Mouse (Mus musculus) brain, embryonic 18.5 days (tissue): ENCODE results near the gene Ppm1g.

ENCODE experiments used
- DNase-seq: peaks from one replicate; pipeline ENCODE4 v3.0.0-alpha.2; 2012; ENCODE audit warnings: low read depth, low spot score

Ppm1g gene

DNA sequence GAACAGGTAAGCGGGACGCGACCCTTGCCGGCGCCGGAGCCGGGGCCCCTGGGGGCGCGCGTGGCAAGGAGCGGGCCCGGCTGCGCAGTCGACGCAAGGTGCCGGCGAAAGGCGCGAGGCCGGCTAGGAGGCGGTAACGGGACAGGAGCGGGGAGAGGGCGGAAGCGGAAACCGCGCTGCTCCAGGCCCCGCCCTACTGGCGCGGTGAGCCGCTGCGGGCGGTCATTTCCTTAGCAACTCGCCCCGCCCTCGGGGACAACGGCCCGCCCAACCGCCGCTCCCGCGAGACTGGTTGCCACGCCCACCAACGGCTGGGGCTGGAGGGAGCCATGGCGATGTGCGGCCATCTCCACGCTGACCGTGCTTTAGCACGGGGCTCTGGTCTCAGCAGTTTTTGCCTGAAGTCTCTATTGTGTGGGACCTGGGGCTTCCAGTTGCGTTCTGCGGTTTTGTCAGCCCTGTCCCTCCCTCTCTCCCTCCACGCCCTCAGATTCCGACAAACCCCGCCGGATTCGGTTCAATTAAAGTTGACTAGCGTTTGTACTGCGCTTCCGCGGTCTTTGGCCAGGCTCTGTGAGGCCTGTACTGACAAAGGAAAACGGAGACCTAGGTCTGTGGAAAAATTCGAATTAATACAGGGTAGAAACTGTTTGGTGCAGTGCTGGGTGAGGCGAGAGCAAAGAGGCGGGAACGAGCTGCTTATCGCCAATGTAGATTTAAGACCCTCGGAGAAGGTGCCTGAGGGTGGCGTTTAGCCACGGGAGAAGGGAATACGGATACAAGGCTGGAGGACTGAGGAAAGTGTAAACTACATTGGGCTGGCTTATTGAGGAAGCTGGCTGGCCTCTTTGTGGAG lies at the start of gene Ppm1g:
TSS of gene Ppm1g (minus strand) at position 240 of the 856 bp plus-strand sequence.
- peak; percentile 88 for DNase-seq

- no peak for DNase-seq
Observed at GRCm38 (mm10) chr5:31267686-31268085, 47.2 kb upstream of the Ppm1g start.

GRCm38 (mm10) chr5:31266101-31266500 lies 45.6 kb upstream of the Ppm1g start:
- DNase-seq: no peak

DNA sequence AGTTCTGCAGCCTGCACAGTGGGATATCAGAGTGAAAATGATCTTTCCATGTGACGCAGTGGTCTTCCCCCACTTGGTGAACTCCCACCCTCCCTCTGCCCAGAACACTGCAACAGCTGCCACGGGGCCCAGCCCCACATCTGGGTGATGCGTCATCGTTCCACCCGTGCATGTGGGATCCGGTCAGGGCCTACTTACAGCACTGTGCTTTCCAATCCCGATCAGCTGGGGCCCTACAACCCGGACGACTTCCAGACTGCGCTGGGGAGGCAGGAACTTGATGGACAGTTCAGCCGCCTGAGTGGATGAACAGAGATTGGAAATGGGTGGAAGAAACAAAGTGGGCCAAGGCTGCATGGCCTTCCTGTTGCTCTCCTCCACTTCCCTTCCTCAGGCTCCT lies 37.1 kb upstream of the Ppm1g start:
- DNase-seq: no peak

GRCm38 (mm10) chr5:31255971-31256370 lies 35.5 kb upstream of the Ppm1g start:
- no peak for DNase-seq

- no peak for DNase-seq
Observed at GRCm38 (mm10) chr5:31255381-31255780, 34.9 kb upstream of the Ppm1g start.

DNA sequence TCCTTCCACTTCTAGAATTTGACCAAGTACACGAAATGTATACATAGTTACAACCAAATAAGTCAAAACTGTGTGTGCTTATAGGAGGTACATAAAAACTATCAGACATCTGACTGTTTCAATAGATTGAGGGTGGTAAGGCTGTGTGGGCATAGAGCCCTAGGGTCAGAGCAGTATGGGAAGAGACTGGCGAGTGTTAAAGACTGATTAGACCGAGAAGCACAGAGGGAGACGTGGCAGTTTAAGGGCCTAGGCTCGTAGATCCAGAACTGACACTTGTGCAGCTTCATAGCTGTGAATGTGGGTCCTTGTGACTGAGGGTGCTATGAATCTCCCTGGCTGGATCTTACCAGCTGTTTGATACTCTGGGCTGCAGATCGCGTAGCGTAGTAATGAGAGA lies 34.4 kb upstream of the Ppm1g start:
- DNase-seq: no peak

DNA sequence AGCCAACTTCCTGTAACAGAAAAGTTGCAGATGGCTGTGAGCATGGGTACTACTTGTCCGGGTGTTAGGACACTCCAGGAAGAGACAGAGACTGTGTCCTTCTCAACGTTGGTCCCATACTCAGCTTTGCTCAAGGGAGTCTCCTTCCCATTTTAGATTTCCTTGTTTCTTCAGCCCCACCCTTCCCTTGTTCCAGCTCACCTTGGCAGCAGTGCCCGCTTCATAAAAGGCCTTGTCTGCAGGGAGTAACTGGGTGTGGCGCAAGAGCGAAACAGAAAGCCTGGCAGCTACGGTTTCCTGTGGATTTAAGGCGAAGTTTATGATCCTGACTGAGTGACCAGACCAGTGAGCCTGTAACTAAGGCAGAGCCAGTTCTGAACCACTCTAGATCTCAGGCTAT lies 34.0 kb upstream of the Ppm1g start:
- DNase-seq: no peak

GRCm38 (mm10) chr5:31253806-31254205 lies 33.3 kb upstream of the Ppm1g start:
- DNase-seq: no peak

DNA sequence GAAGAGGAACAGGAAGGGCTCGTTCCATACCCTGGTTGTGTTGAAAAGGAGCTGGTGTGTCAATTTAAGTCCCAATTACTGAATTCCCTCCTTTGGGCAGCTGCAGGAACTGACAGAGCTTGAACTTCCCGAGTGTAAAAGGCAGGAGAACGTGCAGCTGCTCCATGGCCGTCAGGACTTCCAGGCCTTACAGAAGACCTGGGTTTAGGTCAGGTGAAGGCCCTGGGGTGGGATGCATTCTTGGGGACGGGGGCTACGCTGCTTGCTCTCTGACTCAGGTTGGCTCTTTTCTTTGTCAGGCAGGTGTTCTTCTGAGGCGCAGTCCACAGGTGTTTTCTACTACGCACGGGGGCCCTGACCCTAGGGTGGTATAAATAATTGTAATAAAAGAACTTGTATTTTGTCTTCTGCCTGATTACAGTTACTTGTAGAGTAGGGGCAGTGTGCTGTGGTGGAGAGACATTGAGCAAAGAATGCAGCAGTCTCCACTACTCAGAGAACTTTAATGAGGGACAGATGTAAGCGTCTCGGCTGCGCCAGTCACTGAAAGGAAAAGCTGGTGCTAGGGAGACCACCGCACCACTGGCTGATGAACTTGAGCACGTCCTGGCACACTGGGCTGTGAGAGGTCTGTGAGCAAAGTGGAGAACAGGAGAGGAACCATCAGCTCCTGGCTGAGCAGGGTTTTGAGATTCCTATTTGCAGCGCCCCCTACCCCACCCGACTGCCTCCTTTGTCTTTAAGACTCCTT lies 32.5 kb upstream of the Ppm1g start:
- DNase-seq: no peak

DNA sequence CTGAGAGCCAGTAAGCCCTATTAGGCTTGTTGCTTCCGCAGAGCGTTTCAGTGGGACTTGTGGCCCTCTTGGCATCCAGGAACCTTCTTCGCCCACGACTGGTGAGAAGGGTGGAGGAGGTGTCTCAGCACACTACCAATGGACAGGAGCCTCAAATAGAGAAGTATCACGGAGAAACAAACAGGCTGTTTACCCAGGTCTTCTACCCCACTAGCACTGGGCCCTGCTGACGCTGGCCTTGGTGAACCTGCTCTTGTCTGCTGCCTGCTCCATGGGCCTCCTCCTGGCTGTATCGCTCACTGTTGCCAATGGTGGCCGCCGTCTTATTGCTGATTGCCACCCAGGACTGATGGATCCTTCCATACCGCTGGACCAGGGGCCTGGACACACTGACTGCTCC lies 31.7 kb upstream of the Ppm1g start:
- no peak for DNase-seq

DNA sequence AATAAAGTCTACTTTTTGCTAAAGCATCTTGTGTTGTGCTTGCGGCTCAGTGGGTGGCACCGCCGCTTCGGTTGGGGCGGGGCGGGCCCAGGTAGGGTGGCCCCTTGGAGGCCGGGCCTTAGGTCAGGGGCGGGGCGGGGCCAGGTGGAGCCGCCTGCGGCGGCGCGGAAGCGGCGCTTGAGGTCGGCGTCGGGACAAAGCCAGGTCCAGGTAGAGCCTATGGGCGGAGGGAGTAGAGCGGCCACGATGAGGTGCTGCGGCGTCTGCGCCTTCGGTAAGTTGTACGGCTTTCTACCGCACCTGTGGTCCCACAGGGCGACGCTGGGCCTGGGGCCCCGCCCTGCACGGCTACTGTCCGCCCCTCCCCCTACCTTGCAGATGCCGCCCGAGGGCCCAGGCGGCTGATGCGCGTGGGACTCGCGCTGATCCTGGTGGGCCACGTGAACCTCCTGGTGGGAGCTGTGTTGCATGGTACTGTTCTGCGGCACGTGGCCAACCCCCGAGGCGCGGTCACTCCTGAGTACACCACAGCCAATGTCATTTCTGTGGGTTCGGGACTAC lies 31.1 kb upstream of the Ppm1g start, which contains the start of gene Krtcap3:
TSS of gene Krtcap3 (plus strand) at position 151 of the 561 bp plus-strand sequence.
- DNase-seq: no peak

- DNase-seq: no peak
Observed at GRCm38 (mm10) chr5:31250716-31251115, 30.2 kb upstream of the Ppm1g start.

DNA sequence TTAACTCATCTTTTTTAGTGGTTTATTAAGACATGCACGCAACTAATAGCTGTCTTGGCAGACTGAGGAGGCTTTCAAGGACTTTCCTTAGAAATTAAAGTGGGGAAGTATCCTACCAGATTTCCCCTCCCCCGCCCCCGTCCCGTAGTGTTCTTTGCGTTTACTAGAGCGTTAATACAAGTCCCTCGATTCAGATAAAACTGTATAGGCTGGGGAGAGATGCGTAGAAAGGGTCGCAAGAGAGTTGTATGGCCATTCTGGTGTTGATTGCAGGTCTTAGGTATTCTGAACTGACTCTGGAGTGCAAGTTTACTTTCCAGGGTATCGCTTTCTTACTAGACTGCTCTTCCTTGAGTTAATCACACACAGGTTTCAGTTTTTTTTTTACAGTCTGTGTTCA lies 21.7 kb upstream of the Ppm1g start:
- no peak for DNase-seq

DNA sequence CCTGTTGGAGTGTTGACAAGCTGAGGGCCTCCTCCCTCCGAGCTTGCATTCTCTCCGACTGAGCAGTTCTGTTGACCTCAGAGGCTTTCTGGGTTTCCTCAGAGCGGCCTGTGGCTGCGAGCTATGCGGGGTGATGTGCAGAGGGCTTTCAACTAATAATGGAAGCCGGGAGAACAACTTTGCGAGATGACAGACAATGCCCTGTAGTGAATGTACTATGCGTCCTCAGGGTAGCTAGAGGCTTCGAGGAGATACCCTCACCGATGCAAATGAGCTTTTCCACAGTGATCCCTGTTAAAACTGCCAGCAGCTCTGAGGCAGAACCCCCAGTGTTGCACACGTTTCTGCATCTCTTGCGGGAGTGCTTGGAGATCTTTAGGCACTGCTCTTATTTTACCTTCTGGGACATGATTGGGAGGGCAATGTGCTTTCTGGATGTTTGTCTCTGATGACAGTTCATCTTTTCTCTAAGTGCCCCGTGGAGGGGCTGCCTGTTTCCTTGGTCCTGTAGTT lies 21.1 kb upstream of the Ppm1g start:
- DNase-seq: no peak

DNA sequence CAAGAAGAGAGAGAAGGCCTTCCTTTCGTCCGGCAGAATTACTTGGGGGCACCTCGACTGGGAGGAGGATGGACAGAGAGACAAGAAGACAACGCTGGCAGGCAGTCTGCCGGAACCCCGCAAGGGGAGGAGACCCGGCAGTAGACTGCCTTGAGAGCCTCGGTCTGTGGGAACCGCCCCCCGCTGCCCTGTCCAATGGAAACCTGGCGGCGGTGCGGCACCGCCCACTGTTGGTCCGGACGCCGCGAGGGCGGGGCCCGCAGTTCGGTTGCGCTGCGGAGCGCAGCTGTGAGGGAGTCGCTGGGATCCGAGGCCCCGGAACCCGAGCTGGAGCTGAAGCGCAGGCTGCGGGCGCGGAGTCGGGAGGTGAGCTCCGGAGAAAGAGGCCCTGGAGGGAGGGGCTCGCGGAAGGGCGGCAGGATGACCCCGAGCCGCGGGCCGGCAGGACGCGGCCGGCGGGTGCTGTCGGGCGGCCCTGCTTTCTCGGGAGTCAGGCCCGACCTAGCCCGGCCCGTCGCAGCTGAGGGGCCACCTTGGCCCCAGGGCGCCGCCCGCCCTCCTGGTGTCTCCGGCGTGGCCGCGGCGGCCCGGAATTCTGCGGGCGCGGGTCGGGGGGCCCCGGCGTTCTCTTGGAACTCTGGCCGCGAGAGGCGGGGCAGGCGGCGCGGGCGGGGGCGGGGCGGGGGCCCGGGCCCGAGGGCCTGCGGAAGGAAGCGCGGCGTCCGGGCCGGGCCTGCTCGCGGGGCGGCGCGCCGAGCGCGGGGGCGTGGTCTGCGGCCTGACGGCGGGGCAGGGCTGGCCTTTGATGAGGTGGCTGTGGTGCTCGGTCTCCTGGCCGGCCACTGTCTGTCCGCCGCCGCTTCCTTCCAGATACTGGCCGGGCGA lies 20.4 kb upstream of the Ppm1g start, which contains the start of the genes Nrbp1 and Gm9970:
TSS of gene Nrbp1 (plus strand) at position 228 of the 885 bp plus-strand sequence.
TSS of gene Gm9970 (minus strand) at position 596 of the 885 bp plus-strand sequence.
- peak; percentile 90 for DNase-seq

GRCm38 (mm10) chr5:31226641-31227040 lies 6.2 kb upstream of the Ppm1g start:
- no peak for DNase-seq

DNA sequence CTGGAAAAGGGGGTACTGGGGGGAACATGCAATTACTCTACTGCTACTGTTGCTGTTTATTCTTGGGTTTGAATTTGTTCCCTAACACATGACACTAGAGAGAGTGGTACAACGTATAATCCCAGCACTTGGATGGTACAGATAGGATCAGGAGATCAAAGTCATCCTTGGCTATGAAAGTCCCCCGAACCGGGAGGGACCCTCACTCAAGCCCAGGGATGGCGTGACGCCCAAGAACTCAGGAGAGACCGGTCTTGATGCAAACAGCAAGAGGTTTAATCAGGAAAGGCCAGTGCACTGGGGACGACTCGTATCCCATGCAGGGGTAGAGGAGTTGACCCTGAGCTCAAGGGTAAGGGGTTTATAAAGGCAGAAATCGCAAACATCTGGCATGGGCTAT lies 2.2 kb upstream of the Ppm1g start:
- DNase-seq: no peak

DNA sequence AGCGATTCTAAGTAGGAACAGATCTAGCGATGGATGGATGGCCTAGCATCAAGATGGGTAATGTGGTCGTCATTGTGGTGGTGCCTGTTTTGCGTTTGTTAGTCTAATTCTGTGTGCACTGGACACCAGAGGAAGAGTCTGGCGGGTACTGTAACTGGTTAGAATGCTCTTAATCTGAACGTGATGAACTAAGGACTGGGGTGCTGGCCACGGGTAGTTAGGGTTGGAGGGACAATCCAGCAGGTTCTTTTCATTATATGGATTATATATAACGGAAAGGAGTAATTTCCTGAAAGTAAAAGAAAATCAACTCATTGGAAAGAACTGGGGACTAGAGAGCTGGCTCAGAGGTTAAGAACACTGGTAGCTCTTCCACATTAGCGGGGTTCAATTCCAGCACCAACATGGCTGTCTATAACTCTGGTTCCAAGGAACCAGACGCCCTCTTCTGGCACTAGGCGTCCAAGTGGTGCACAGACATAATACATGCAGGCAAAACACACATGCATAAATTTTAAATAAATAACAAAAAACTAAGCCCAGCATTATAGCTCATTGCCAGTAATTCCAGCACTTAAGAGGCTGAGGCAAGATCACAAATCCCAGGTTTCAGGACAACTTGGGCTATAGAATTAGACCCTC lies 938 bp upstream of the Ppm1g start:
- peak; percentile 45 for DNase-seq

GRCm38 (mm10) chr5:31219911-31220447 lies 508 bp downstream of the Ppm1g start:
- no peak for DNase-seq
